Comparison of ENCODE assay signal across 8 mouse cellular contexts in the genomic region with DNA sequence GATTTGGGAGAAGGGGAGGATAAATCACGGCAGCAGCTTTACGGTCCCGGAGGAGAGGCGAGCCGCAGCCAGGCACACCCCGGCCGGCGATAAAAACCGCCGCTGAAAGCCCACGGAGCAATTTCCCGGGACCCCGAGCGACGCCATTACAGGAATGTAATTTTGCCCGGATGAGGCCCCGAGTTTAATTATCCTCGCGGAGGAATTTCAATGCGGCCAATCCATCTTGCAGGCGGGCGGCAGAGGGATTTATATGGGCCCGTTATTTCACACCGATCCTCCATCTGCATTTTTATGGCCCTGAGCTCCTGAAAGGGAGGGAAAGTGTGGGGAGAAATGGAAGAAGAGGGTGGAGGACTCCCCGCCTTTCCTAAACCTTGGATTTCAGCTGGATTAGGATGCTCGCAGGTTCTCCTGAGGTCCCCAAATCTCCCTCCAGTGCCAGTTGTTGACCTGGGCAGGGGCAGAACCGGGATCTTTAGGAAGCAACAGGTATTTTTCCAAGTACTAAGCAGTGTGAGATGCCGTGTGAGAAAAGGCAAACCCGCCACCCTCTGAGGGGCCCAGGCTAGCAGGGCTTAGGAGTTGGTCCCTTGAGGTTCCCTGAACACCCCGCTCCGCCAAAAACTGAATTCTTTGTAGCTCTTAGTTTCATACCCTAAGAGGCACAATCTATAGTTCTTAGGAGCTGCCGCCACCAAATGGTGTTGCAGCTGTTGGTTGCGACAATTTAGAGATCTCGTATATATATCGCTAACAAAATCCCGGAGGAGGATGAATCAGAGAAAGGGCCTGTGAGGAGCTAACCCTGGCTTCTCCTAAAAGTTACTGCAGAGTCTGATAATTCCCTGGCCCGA. TPM values are rescaled to one million over a fixed set of nuclear protein-coding genes. Genes with fewer than 3 reads are reported as not detected.
DNase-seq lines count a peak whose midpoint lies in the region; ATAC-seq and TF ChIP-seq lines count a peak whose summit lies in the region.

Atp5g2 (minus strand) TSS at position 138 of the 857 bp plus-strand sequence.

- peak within 1 kb of the TSS; percentile 61 for H3K4me3 ChIP-seq in cerebellum, adult 2 months (replicated peaks; ENCODE audit: insufficient read depth, low read depth, low read length)
- H3K4me3 ChIP-seq in hindbrain, embryonic 12.5 days = peak within 1 kb of the TSS; percentile 49

- peak within 1 kb of the TSS; percentile 84 for H3K9ac ChIP-seq in hindbrain, embryonic 12.5 days

- peak within 1 kb of the TSS; percentile 96 for H3K27ac ChIP-seq in cerebellum, adult 2 months (ENCODE audit: insufficient read depth, low read length)
- H3K27ac ChIP-seq in hindbrain, embryonic 12.5 days = peak within 1 kb of the TSS; percentile 99

- 9% methylated on average over 37 of the region's 37 CpGs for WGBS in cerebellum, adult 2 months
- 4% methylated on average over 37 of the region's 37 CpGs for WGBS in hindbrain, embryonic 12.5 days

- ATAC-seq in frontal cortex, adult (ENCODE audit: low TSS enrichment) = no peak
- ATAC-seq in hindbrain, embryonic 12.5 days (ENCODE audit: low FRiP score) = 0 out of 2 replicates have a peak, but pooled peaks have one; percentile 0

- no peaks in the 10 kb centered on the region for H3K27me3 ChIP-seq in cerebellum, adult 2 months (ENCODE audit: control insufficient read depth, insufficient read depth, low read length)
- H3K27me3 ChIP-seq in hindbrain, embryonic 12.5 days = no peaks in the 10 kb centered on the region

- H3K4me2 ChIP-seq in hindbrain, embryonic 12.5 days (replicated peaks) = peak within 1 kb of the TSS; percentile 78

- no peak for TF ChIP-seq CTCF in cerebellum, adult 2 months (IDR thresholded peaks at IDR 0.05; ENCODE audit: borderline replicate concordance, insufficient read depth, low read depth, low read length)

- TF ChIP-seq POLR2A in cerebellum, adult 2 months (IDR thresholded peaks at IDR 0.05; ENCODE audit: borderline replicate concordance, insufficient read depth, low read length) = no peak

- H3K4me1 ChIP-seq in cerebellum, adult 2 months (ENCODE audit: control insufficient read depth, insufficient read depth, low read length) = peaks cover 4% of the 10 kb centered on the region
- H3K4me1 ChIP-seq in hindbrain, embryonic 12.5 days = peaks cover 30% of the 10 kb centered on the region

- no peaks in the 10 kb centered on the region for H3K9me3 ChIP-seq in hindbrain, embryonic 12.5 days (replicated peaks)

- peak in 1 of 2 experiments; percentile 51 for DNase-seq in frontal cortex, adult 2 months (ENCODE audit: extremely low spot score in 1 of 2, low spot score in 1 of 2)
- peak; percentile 52 to 67 for DNase-seq in cerebellum, adult 2 months
- DNase-seq in gastrocnemius, adult 18-20 months (ENCODE audit: low spot score) = peak; percentile 28
- DNase-seq in layer of hippocampus, postnatal 36 days = peak; percentile 37 to 42
- peak; percentile 60 to 62 for DNase-seq in lung, postnatal 4 days
- DNase-seq in right cerebral cortex, postnatal 14 days = peak; percentile 37

- peaks cover under 1% of the 10 kb centered on the region for H3K36me3 ChIP-seq in hindbrain, embryonic 12.5 days

RNA-seq across cellular contexts. Expression of gene Atp5g2, which starts in this region (rescaled TPM):
- polyA plus RNA-seq in frontal cortex, adult 2 months (2012; rRNA removed) = 322 and 324 TPM in 2 replicates
- polyA plus RNA-seq in cerebellum, adult 2 months (2012; rRNA removed) = 391 and 398 TPM in 2 replicates
- 10 to 100 TPM; 13.1 to 20.4 TPM for total RNA-seq in gastrocnemius, adult 18-20 months (2021)
- polyA plus RNA-seq in hindbrain, embryonic 12.5 days (2016; fragmentation: Nextera tagmentation; extraction: Ambion mirVana) = 53.9 and 60.4 TPM in 2 replicates
- 10 to 100 TPM; 10.6 to 17.2 TPM for total RNA-seq in layer of hippocampus, postnatal 36 days (2021)
